Mouse (Mus musculus) forebrain, embryonic 13.5 days (tissue): ENCODE data around the gene Abcd2. TPM values are rescaled to one million over a fixed set of nuclear protein-coding genes. Genes with fewer than 3 reads are reported as not detected.

Experiments
- ATAC-seq: fragments of 200-750 bp; cut with Nextera tagmentation; 2 replicates; pipeline ENCODE4 v1.8.0; 2017
- H3K27ac ChIP-seq: fragments of 300-500 bp; sonication (generic); 2 replicates; pipeline ENCODE4 v1.5.1; 2015; ENCODE audit warnings: inconsistent platforms, mild to moderate bottlenecking, moderate library complexity
- H3K27me3 ChIP-seq: fragments of 300-500 bp; sonication (generic); 2 replicates; pipeline ENCODE4 v1.6.1; 2015; ENCODE audit warnings: mild to moderate bottlenecking, inconsistent platforms
- H3K36me3 ChIP-seq: fragments of 300-500 bp; sonication (generic); 2 replicates; pipeline ENCODE4 v1.6.1; 2015; ENCODE audit warnings: mild to moderate bottlenecking, inconsistent platforms; ENCODE audit not compliant: poor library complexity, severe bottlenecking
- H3K4me1 ChIP-seq: fragments of 300-500 bp; sonication (generic); 2 replicates; pipeline ENCODE4 v1.6.1; 2015; ENCODE audit warnings: inconsistent platforms
- H3K4me2 ChIP-seq: fragments of 300-500 bp; sonication (generic); 2 replicates; pipeline ENCODE4 v1.6.1; 2015; ENCODE audit warnings: inconsistent platforms, mild to moderate bottlenecking, moderate library complexity
- H3K4me3 ChIP-seq: fragments of 300-500 bp; sonication (generic); 2 replicates; pipeline ENCODE4 v1.5.1; 2015; ENCODE audit warnings: mild to moderate bottlenecking, inconsistent platforms
- H3K9ac ChIP-seq: fragments of 300-500 bp; sonication (generic); 2 replicates; pipeline ENCODE4 v1.6.1; 2015; ENCODE audit warnings: mild to moderate bottlenecking, inconsistent platforms
- H3K9me3 ChIP-seq: fragments of 300-500 bp; sonication (generic); replicated peaks from 2 replicates; pipeline ENCODE4 v1.6.1; 2016; ENCODE audit warnings: inconsistent platforms
- WGBS: fragments of 180-500 bp; shearing (Covaris S2); methylation state at CpG from one replicate; pipeline ENCODE4 v1.1.7; 2015; 5-methylcytosine and 5-hydroxymethylcytosine counted together
- polyA plus RNA-seq: library from polyadenylated mRNA; unstranded; fragments of >200 nt; fragmentation: Nextera tagmentation; extraction: Ambion mirVana; gene quantifications from 2 replicates; pipeline ENCODE4 v1.2.1, GENCODE M21; 2015

Gene Abcd2
- polyA plus RNA-seq, 1 experiment from 2014 or later: 30.8 TPM

DNA sequence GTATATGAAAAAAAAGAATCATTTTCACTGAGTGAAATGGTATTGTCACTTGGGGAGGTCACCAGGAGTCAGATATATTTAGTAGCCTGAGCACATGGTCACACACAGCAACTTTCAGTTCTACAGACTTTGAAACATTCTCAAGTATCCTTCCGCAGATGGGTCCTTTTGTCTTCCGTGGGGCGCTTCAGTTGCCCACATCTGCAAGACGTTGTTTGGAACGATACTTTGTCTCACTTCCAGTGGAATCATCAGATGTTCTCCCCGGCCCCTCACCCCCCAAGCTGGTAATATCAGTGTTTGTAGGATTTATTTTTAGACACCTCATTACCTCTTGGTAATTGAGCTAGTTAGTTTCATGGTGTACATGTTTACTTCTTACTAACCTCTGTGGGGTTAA is 5.2 kb downstream of the Abcd2 start:
- Histone ChIP-seq H3K27me3 (no peaks in the 10 kb centered on the region), H3K9me3 (no peaks in the 10 kb centered on the region), H3K27ac (no peak overlapping the region), H3K9ac (no peak overlapping the region), H3K4me1 (peaks cover 20% of the 10 kb centered on the region), H3K4me2 (no peak overlapping the region), H3K4me3 (no peak overlapping the region), H3K36me3 (peaks cover 5% of the 10 kb centered on the region; the same call in 1 of the 2 replicates)
- no peak for ATAC-seq
- WGBS: 77% methylated on average over 6 of the region's 6 CpGs

DNA sequence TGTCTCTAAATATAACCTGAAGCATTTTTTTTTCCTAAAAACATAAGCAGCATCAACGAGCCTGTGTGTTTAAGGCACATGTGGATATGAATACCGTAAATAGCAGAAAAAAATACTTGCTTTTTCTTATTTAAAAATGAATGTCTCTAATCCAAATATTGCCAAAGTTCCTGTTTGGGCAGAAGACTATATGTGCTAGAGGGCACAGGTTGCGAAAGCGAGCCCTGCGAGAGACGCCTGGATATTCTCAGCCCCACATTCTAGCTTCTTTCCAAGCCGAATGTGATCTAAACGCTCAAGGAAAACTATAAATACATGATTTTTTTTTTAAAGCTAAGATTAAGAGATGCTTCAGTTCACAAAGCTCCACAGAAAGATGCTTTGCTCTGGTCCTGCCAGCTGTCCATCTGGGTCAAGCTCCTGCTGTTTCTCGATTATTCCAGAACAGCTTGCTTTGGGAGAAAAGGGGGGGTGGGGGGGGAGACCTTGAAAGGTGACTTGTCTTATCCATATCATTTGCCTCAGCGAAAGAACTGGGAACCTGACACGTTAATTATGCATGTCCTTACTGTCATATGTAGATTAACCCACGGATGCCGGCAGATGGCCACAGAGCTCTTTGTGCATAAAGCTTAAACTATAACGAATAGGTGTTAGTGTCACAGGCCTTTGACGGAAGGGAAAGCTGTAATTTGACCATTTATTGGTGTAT is 11.5 kb downstream of the Abcd2 start:
- peaks cover 15% of the 10 kb centered on the region for H3K4me1 ChIP-seq
- no peak overlapping the region for H3K4me2 ChIP-seq
- H3K36me3 ChIP-seq: peaks cover 15% of the 10 kb centered on the region
- ATAC-seq: peak; percentile 51; the same call in 1 of the 2 replicates
- 51% methylated on average over 15 of the region's 15 CpGs for WGBS
- no peaks in the 10 kb centered on the region for H3K9me3 ChIP-seq
- no peaks in the 10 kb centered on the region for H3K27me3 ChIP-seq
- peak overlapping the region; percentile 74 for H3K27ac ChIP-seq
- no peak overlapping the region for H3K9ac ChIP-seq
- H3K4me3 ChIP-seq: no peak overlapping the region

DNA sequence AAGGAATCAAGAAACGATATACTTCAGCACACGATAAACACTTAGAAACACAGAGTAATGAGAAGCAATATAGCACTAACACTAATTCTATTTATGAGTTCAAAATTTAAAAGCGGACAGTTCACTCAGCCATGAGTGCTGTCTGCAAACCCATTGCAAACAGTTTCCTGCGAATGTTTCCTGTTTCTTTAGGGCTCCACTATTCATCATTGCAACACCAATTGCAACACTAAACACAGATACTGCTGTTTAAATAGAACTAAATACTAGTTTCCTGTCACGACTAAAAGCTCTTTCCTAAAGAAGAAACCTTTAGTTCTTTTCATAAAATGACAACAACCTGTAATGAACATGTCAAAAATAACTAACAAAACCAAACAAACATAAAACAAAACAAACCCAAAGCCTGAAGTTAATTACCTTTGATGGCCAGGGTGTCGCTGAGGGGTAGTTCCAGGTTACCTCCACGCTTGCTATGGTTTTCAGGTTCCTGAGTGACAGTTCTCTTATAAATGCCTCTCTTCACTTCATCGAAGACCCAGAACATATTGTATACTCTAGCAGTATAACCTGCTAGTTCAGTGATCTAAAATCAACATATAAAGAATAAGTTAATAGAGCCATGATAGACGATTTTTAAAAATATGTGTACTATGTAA is 12.8 kb downstream of the Abcd2 start:
- 88% methylated on average over 9 of the region's 9 CpGs for WGBS
- Histone ChIP-seq H3K27me3 (no peaks in the 10 kb centered on the region), H3K4me1 (peaks cover 15% of the 10 kb centered on the region), H3K27ac (no peak overlapping the region), H3K9ac (no peak overlapping the region), H3K9me3 (no peaks in the 10 kb centered on the region), H3K36me3 (peaks cover 15% of the 10 kb centered on the region), H3K4me3 (no peak overlapping the region), H3K4me2 (no peak overlapping the region)
- no peak for ATAC-seq

DNA sequence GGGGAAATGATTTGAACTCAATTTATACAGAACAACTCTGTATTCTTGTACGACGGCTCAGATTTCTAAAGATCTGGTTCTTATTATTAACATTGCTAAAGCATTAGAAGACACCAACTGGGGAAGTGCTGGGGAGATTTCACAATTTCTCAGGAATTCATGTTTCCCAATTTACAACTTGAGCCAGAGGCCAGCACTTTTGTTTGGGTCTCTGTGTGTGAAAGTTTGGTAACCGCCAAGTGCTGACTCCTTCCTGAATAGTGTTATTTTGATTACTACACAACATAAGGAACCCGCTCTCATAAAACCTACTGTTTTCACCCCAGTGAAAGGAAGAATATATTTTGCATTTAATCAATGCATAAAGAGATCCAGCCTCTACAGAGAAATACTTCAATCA is 19.4 kb downstream of the Abcd2 start:
- ATAC-seq: no peak
- Histone ChIP-seq H3K36me3 (peaks cover 5% of the 10 kb centered on the region; the same call in 1 of the 2 replicates), H3K9ac (no peak overlapping the region), H3K4me2 (no peak overlapping the region), H3K9me3 (no peaks in the 10 kb centered on the region), H3K27ac (peak overlapping the region; percentile 59), H3K4me3 (no peak overlapping the region), H3K4me1 (peaks cover 18% of the 10 kb centered on the region), H3K27me3 (no peaks in the 10 kb centered on the region)
- WGBS: 64% methylated on average over 4 of the region's 4 CpGs

DNA sequence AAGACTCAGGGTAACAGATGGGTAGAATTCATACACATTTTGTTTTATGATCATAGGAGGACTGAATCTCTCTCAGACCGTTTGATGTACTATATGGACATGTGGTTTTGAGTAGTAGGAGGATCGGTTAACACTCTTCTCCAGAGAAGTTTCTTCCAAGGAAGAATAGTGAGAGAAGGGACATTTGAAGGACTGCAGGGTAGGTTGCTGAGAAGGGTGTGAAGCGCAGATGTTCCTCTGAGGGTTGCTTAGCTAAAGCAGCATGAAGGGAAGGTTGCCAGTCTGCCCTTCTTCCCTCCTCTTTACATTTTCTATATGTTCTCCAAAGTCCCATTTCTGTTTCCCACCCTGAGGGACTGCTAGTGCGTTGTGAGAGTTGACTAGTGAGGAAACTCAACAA is 20.3 kb downstream of the Abcd2 start:
- no peak overlapping the region for H3K9ac ChIP-seq
- no peak overlapping the region for H3K4me3 ChIP-seq
- 73% methylated on average over 4 of the region's 4 CpGs for WGBS
- ATAC-seq: peak; percentile 62
- peak overlapping the region; percentile 59 for H3K27ac ChIP-seq
- no peaks in the 10 kb centered on the region for H3K27me3 ChIP-seq
- H3K4me2 ChIP-seq: no peak overlapping the region
- no peaks in the 10 kb centered on the region for H3K36me3 ChIP-seq
- H3K4me1 ChIP-seq: peaks cover 18% of the 10 kb centered on the region
- no peaks in the 10 kb centered on the region for H3K9me3 ChIP-seq

DNA sequence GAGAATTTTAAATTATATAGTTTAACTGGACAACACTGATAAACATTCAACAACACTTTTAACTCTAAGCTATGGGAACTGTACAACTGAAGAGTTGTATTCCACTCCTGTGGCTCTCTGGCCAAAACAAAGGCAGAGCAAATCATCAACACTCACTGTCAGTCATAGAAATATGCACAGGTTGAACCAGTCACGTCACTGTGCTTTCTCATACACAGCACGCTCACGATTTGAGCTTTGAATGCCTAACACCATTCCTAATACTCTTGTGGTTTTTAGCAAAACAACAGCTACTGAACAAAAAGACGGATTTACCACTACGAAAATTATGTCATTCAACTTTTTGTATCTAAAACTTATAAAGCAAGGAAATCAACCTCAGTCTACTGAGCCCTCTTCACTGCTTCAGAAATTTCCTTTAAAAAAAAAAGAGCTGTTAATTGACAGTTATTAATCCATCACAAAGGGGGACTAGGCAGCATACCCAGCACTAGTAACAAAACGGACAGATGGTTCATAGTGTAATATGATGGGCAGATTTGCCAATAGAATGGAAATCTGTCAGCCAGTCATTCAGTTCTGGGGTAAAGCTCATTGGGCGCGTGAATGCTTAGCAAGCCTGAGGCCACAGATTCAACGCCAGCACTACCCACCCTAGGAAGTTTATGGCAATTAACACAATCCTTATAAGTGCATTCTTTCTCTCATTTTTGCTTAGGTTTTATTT is 20.8 kb downstream of the Abcd2 start:
- Histone ChIP-seq H3K9ac (no peak overlapping the region), H3K4me2 (no peak overlapping the region), H3K9me3 (no peaks in the 10 kb centered on the region), H3K27ac (peak overlapping the region; percentile 59), H3K4me3 (no peak overlapping the region), H3K27me3 (no peaks in the 10 kb centered on the region), H3K4me1 (peaks cover 18% of the 10 kb centered on the region), H3K36me3 (no peaks in the 10 kb centered on the region)
- peak; percentile 87 for ATAC-seq
- WGBS: 56% methylated on average over 9 of the region's 9 CpGs

DNA sequence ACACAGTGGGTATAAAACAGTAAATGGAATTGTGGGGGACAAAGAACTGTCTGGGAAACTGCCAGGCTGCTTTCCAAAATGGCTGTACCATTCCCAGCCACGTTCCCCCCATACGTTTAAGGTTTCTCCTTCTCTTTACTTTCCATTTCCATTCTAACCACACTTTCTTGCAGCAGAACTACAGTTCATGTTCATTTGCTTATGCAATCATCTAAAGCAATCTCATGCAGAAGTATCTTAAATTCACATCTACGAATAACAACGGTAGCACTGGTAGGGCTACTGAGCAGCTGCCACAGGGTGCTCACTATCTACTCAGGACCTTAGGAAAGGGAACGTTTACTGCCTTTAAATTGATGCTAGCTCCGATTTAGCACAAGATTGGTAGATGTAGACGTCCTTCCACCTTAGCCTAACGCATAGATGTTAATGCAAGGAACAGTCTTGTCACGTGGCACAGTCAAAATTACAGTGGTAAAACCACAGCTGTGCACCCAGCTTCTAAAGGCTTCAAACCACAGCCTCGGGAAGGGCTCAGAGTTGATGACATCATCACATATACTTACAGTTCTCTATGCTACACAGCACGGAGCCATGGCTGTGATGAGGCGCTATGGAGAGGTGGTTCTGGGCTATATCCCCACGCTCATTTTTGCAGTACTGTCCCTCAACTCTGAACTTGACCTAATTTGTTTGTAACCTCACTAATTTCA is 23.6 kb downstream of the Abcd2 start:
- 91% methylated on average over 13 of the region's 13 CpGs for WGBS
- H3K27me3 ChIP-seq: no peaks in the 10 kb centered on the region
- H3K27ac ChIP-seq: no peak overlapping the region
- H3K36me3 ChIP-seq: peaks cover under 1% of the 10 kb centered on the region; the same call in 1 of the 2 replicates
- no peak overlapping the region for H3K9ac ChIP-seq
- no peak overlapping the region for H3K4me2 ChIP-seq
- H3K9me3 ChIP-seq: no peaks in the 10 kb centered on the region
- no peak overlapping the region for H3K4me3 ChIP-seq
- H3K4me1 ChIP-seq: peaks cover 22% of the 10 kb centered on the region
- ATAC-seq: no peak

DNA sequence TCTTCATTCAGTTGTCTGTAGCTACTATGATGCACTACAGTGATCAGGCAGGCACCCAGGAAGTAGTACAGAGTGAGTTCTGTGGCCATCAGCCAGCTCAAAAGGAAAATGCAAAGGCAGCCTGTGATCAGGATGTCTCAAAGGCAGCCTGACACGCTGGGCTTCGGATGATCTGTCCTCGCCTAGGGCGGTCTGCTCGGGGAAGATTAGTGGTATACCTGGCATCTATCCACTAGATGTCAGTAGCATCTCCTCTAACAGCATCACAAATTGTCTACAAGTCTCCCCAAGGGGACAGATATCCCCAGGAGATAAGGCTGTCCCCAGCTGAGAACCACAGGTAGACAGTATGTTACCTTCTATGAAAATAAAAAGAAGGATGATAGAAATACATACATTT is 26.6 kb downstream of the Abcd2 start:
- Histone ChIP-seq H3K27me3 (no peaks in the 10 kb centered on the region), H3K4me2 (0 out of 2 replicates have a peak overlapping the region, but pooled peaks have one; percentile 7), H3K27ac (no peak overlapping the region), H3K4me3 (no peak overlapping the region), H3K36me3 (peaks cover 13% of the 10 kb centered on the region; the same call in 1 of the 2 replicates), H3K9ac (no peak overlapping the region), H3K9me3 (no peaks in the 10 kb centered on the region), H3K4me1 (peaks cover 5% of the 10 kb centered on the region; the same call in 1 of the 2 replicates)
- 0 out of 2 replicates have a peak, but pooled peaks have one; percentile 58 for ATAC-seq
- WGBS: 7% methylated on average over 5 of the region's 5 CpGs

DNA sequence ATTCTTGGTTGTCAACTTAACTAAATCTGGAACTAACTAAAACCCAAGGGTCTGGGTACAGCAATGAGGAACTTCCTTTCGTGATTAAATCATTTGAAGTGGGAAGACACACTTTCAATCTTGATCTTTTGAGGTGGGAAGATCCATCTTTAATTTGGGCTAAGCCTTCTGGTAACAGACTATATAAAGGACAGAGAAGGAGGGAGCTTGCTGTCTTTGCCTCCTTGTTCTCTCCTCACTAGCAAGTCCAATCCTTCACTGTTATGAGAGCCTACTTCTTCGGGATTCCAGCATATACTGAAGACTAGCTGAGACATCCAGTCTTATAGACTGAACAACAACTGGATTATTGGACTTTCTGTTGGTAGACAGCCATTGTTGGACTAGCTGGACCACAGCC is 28.1 kb downstream of the Abcd2 start:
- H3K4me3 ChIP-seq: no peak overlapping the region
- 88% methylated on average over 2 of the region's 2 CpGs for WGBS
- peaks cover 19% of the 10 kb centered on the region for H3K36me3 ChIP-seq
- no peaks in the 10 kb centered on the region for H3K27me3 ChIP-seq
- no peak for ATAC-seq
- no peak overlapping the region for H3K4me2 ChIP-seq
- peaks cover 5% of the 10 kb centered on the region; the same call in 1 of the 2 replicates for H3K4me1 ChIP-seq
- no peak overlapping the region for H3K9ac ChIP-seq
- no peak overlapping the region for H3K27ac ChIP-seq
- no peaks in the 10 kb centered on the region for H3K9me3 ChIP-seq

DNA sequence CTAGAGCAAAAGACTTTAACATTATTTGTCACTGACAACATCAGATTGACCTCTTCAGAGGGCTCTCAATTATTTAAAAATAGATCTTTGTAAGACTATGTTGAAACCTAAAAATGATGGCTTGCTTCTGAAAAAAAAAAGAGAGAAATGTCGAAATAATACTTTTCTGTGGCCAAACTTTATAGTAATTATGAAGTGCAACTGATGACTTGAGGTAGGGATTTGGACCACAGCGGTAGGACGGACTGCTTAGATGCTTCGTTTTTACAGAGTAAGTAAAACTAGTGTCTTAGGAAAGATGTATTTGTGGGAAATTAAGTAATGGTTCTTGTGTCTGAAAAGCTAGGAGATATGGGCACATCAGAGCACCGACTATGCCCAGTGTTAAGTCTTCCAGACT is 30.4 kb downstream of the Abcd2 start:
- Histone ChIP-seq H3K4me3 (no peak overlapping the region), H3K4me1 (peaks cover 5% of the 10 kb centered on the region; the same call in 1 of the 2 replicates), H3K36me3 (peaks cover 37% of the 10 kb centered on the region), H3K27ac (no peak overlapping the region), H3K9me3 (peaks cover 1% of the 10 kb centered on the region), H3K9ac (no peak overlapping the region), H3K27me3 (no peaks in the 10 kb centered on the region), H3K4me2 (no peak overlapping the region)
- WGBS: 94% methylated on average over 5 of the region's 5 CpGs
- no peak for ATAC-seq

DNA sequence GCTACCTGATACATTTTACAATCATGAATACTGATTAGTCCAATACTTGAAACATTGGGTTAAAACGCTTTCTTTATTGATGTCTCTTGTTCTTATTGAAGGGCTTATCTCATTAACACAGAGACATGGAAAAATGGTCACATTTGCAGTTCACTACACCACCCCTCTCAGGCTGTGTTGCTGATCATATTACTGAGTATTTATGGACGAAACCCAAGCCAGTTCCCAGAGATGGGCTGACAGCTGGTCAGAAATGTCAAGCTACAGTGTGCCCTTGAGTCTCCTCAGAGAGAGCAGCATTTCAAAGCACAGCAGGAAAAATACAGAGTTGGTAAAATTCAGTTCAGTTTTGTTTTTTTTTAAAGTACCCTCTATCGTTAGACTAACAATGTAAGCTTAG is 38.3 kb downstream of the Abcd2 start:
- H3K4me3 ChIP-seq: no peak overlapping the region
- no peaks in the 10 kb centered on the region for H3K27me3 ChIP-seq
- H3K4me1 ChIP-seq: no peaks in the 10 kb centered on the region
- no peak overlapping the region for H3K4me2 ChIP-seq
- peaks cover 10% of the 10 kb centered on the region for H3K9me3 ChIP-seq
- H3K36me3 ChIP-seq: peaks cover 56% of the 10 kb centered on the region
- no peak overlapping the region for H3K27ac ChIP-seq
- ATAC-seq: no peak
- WGBS: 83% methylated on average over 3 of the region's 3 CpGs
- H3K9ac ChIP-seq: no peak overlapping the region
